Mouse (Mus musculus) forebrain, embryonic 13.5 days (tissue): ENCODE results near the gene Dock9. TPM values are rescaled to one million over a fixed set of nuclear protein-coding genes. Genes with fewer than 3 reads are reported as not detected.

Experiments
- polyA plus RNA-seq: library from polyadenylated mRNA; unstranded; fragments of >200 nt; fragmentation: Nextera tagmentation; extraction: Ambion mirVana; gene quantifications from 2 replicates; pipeline ENCODE4 v1.2.1, GENCODE M21; 2015

The Dock9 gene
- polyA plus RNA-seq, 1 experiment from 2014 or later: 4.2 TPM

Other genes with a start within 250 kb of the Dock9 start
- gene Ubac2, start 80.8 kb upstream of the Dock9 start, polyA plus RNA-seq: 56.4 and 63.6 TPM in 2 replicates
- gene Gpr18, start 117.9 kb upstream of the Dock9 start, polyA plus RNA-seq: 0.14 and 0.23 TPM in 2 replicates
- gene Gpr183, start 167.4 kb upstream of the Dock9 start, polyA plus RNA-seq: 1.3 and 1.5 TPM in 2 replicates
- gene Timm8a2, start 236.8 kb upstream of the Dock9 start, polyA plus RNA-seq: not detected in 2 replicates